Mouse (Mus musculus): ENCODE measurements around the gene Srpk2. TPM values are rescaled to one million over a fixed set of nuclear protein-coding genes. Genes with fewer than 3 reads are reported as not detected.
"Not testable (repeated sequence)": the region's sequence is repeated elsewhere in the genome, so short reads cannot be mapped to it uniquely, and the experiment has no call there.

Srpk2 gene
- polyA plus RNA-seq, 1 experiment from 2014 or later = 53.9 TPM

GRCm38 (mm10) chr5:23711671-23712129 lies 27.3 kb upstream of the Srpk2 start:
- ATAC-seq (replicated peaks; ENCODE audit: insufficient number of reproducible peaks, low FRiP score, low TSS enrichment, low read depth) = 0 out of 2 replicates have a peak, but pooled peaks have one; percentile 11
- H3K9ac ChIP-seq (replicated peaks; ENCODE audit: low read length) = peak overlapping the region; percentile 73
- H3K4me1 ChIP-seq (ENCODE audit: control insufficient read depth, insufficient read depth, low read length); H3K27ac ChIP-seq (replicated peaks; ENCODE audit: low read depth, low read length); DNase-seq (ENCODE audit: low spot score); H3K27me3 ChIP-seq (ENCODE audit: control insufficient read depth, insufficient read depth, low read length): not testable (repeated sequence)
- WGBS = 68% methylated on average over 6 of the region's 6 CpGs
- H3K4me2 ChIP-seq (ENCODE audit: low read depth, low read length) = peak overlapping the region; percentile 32
- H3K9me3 ChIP-seq (replicated peaks; ENCODE audit: control insufficient read depth, low read length) = peaks cover 14% of the 10 kb centered on the region
- peak overlapping the region; percentile 66 for H3K4me3 ChIP-seq (ENCODE audit: low read depth, low read length)
- H3K36me3 ChIP-seq (replicated peaks; ENCODE audit: control insufficient read depth, insufficient read depth, low read depth, low read length) = peaks cover 24% of the 10 kb centered on the region

- Histone ChIP-seq H3K4me3 (ENCODE audit: low read depth, low read length) (no peak overlapping the region), H3K27me3 (ENCODE audit: control insufficient read depth, insufficient read depth, low read length) (no peaks in the 10 kb centered on the region), H3K4me2 (ENCODE audit: low read depth, low read length) (no peak overlapping the region), H3K9ac (replicated peaks; ENCODE audit: low read length) (no peak overlapping the region), H3K4me1 (ENCODE audit: control insufficient read depth, insufficient read depth, low read length) (no peaks in the 10 kb centered on the region), H3K27ac (replicated peaks; ENCODE audit: low read depth, low read length) (no peak overlapping the region), H3K36me3 (replicated peaks; ENCODE audit: control insufficient read depth, insufficient read depth, low read depth, low read length) (peaks cover 24% of the 10 kb centered on the region), H3K9me3 (replicated peaks; ENCODE audit: control insufficient read depth, low read length) (peaks cover 14% of the 10 kb centered on the region)
- no peak for ATAC-seq (replicated peaks; ENCODE audit: insufficient number of reproducible peaks, low FRiP score, low TSS enrichment, low read depth)
- no peak for DNase-seq (ENCODE audit: low spot score)
- WGBS = 93% methylated on average over 4 of the region's 4 CpGs
These were observed 26.8 kb upstream of the Srpk2 start for GRCm38 (mm10) chr5:23711244-23711643.

GRCm38 (mm10) chr5:23709661-23710060 lies 25.2 kb upstream of the Srpk2 start:
- peaks cover 14% of the 10 kb centered on the region for H3K9me3 ChIP-seq (replicated peaks; ENCODE audit: control insufficient read depth, low read length)
- no peak overlapping the region for H3K4me2 ChIP-seq (ENCODE audit: low read depth, low read length)
- H3K4me1 ChIP-seq (ENCODE audit: control insufficient read depth, insufficient read depth, low read length) = no peaks in the 10 kb centered on the region
- H3K36me3 ChIP-seq (replicated peaks; ENCODE audit: control insufficient read depth, insufficient read depth, low read depth, low read length) = peaks cover 24% of the 10 kb centered on the region
- H3K27me3 ChIP-seq (ENCODE audit: control insufficient read depth, insufficient read depth, low read length) = no peaks in the 10 kb centered on the region
- no peak overlapping the region for H3K27ac ChIP-seq (replicated peaks; ENCODE audit: low read depth, low read length)
- ATAC-seq (replicated peaks; ENCODE audit: insufficient number of reproducible peaks, low FRiP score, low TSS enrichment, low read depth) (no peak), DNase-seq (ENCODE audit: low spot score) (no peak)
- WGBS = 96% methylated on average over 1 of the region's 1 CpGs
- no peak overlapping the region for H3K4me3 ChIP-seq (ENCODE audit: low read depth, low read length)
- H3K9ac ChIP-seq (replicated peaks; ENCODE audit: low read length) = no peak overlapping the region

GRCm38 (mm10) chr5:23706601-23707597 lies 22.5 kb upstream of the Srpk2 start:
- not testable (repeated sequence) for H3K27ac ChIP-seq (replicated peaks; ENCODE audit: low read depth, low read length); H3K4me3 ChIP-seq (ENCODE audit: low read depth, low read length); H3K27me3 ChIP-seq (ENCODE audit: control insufficient read depth, insufficient read depth, low read length); H3K4me2 ChIP-seq (ENCODE audit: low read depth, low read length); H3K9ac ChIP-seq (replicated peaks; ENCODE audit: low read length); DNase-seq (ENCODE audit: low spot score); ATAC-seq (replicated peaks; ENCODE audit: insufficient number of reproducible peaks, low FRiP score, low TSS enrichment, low read depth); H3K4me1 ChIP-seq (ENCODE audit: control insufficient read depth, insufficient read depth, low read length)
- Histone ChIP-seq H3K9me3 (replicated peaks; ENCODE audit: control insufficient read depth, low read length) (peaks cover 24% of the 10 kb centered on the region), H3K36me3 (replicated peaks; ENCODE audit: control insufficient read depth, insufficient read depth, low read depth, low read length) (peaks cover 44% of the 10 kb centered on the region)
- WGBS = 99% methylated on average over 31 of the region's 34 CpGs

- Histone ChIP-seq H3K36me3 (replicated peaks; ENCODE audit: control insufficient read depth, insufficient read depth, low read depth, low read length) (peaks cover 4% of the 10 kb centered on the region), H3K27ac (replicated peaks; ENCODE audit: low read depth, low read length) (no peak overlapping the region), H3K4me2 (ENCODE audit: low read depth, low read length) (no peak overlapping the region), H3K27me3 (ENCODE audit: control insufficient read depth, insufficient read depth, low read length) (no peaks in the 10 kb centered on the region), H3K4me1 (ENCODE audit: control insufficient read depth, insufficient read depth, low read length) (no peaks in the 10 kb centered on the region), H3K9me3 (replicated peaks; ENCODE audit: control insufficient read depth, low read length) (no peaks in the 10 kb centered on the region), H3K4me3 (ENCODE audit: low read depth, low read length) (no peak overlapping the region), H3K9ac (replicated peaks; ENCODE audit: low read length) (no peak overlapping the region)
- DNase-seq (ENCODE audit: low spot score) = no peak
- WGBS = 100% methylated on average over 1 of the region's 1 CpGs
- ATAC-seq (replicated peaks; ENCODE audit: insufficient number of reproducible peaks, low FRiP score, low TSS enrichment, low read depth) = no peak
These were observed 13.0 kb upstream of the Srpk2 start for GRCm38 (mm10) chr5:23697457-23697856.

- WGBS = 75% methylated on average over 4 of the region's 4 CpGs
- DNase-seq (ENCODE audit: low spot score) = no peak
- ATAC-seq (replicated peaks; ENCODE audit: insufficient number of reproducible peaks, low FRiP score, low TSS enrichment, low read depth) = no peak
- no peak overlapping the region for H3K4me2 ChIP-seq (ENCODE audit: low read depth, low read length)
- H3K4me3 ChIP-seq (ENCODE audit: low read depth, low read length) = no peak overlapping the region
- H3K4me1 ChIP-seq (ENCODE audit: control insufficient read depth, insufficient read depth, low read length) = no peaks in the 10 kb centered on the region
- H3K9me3 ChIP-seq (replicated peaks; ENCODE audit: control insufficient read depth, low read length) = no peaks in the 10 kb centered on the region
- no peak overlapping the region for H3K9ac ChIP-seq (replicated peaks; ENCODE audit: low read length)
- no peak overlapping the region for H3K27ac ChIP-seq (replicated peaks; ENCODE audit: low read depth, low read length)
- no peaks in the 10 kb centered on the region for H3K36me3 ChIP-seq (replicated peaks; ENCODE audit: control insufficient read depth, insufficient read depth, low read depth, low read length)
- no peaks in the 10 kb centered on the region for H3K27me3 ChIP-seq (ENCODE audit: control insufficient read depth, insufficient read depth, low read length)
These were observed 986 bp downstream of the Srpk2 start for GRCm38 (mm10) chr5:23683431-23683830.

GRCm38 (mm10) chr5:23679006-23679405 lies 5.4 kb downstream of the Srpk2 start:
- H3K4me2 ChIP-seq (ENCODE audit: low read depth, low read length) = no peak overlapping the region
- ATAC-seq (replicated peaks; ENCODE audit: insufficient number of reproducible peaks, low FRiP score, low TSS enrichment, low read depth) (no peak), DNase-seq (ENCODE audit: low spot score) (no peak)
- no peaks in the 10 kb centered on the region for H3K9me3 ChIP-seq (replicated peaks; ENCODE audit: control insufficient read depth, low read length)
- H3K4me3 ChIP-seq (ENCODE audit: low read depth, low read length) = no peak overlapping the region
- WGBS = 70% methylated on average over 3 of the region's 3 CpGs
- no peak overlapping the region for H3K27ac ChIP-seq (replicated peaks; ENCODE audit: low read depth, low read length)
- H3K4me1 ChIP-seq (ENCODE audit: control insufficient read depth, insufficient read depth, low read length) = no peaks in the 10 kb centered on the region
- no peak overlapping the region for H3K9ac ChIP-seq (replicated peaks; ENCODE audit: low read length)
- H3K27me3 ChIP-seq (ENCODE audit: control insufficient read depth, insufficient read depth, low read length) = no peaks in the 10 kb centered on the region
- no peaks in the 10 kb centered on the region for H3K36me3 ChIP-seq (replicated peaks; ENCODE audit: control insufficient read depth, insufficient read depth, low read depth, low read length)

GRCm38 (mm10) chr5:23677883-23678282 lies 6.5 kb downstream of the Srpk2 start:
- H3K9me3 ChIP-seq (replicated peaks; ENCODE audit: control insufficient read depth, low read length) = no peaks in the 10 kb centered on the region
- no peak overlapping the region for H3K4me3 ChIP-seq (ENCODE audit: low read depth, low read length)
- DNase-seq (ENCODE audit: low spot score) (no peak), ATAC-seq (replicated peaks; ENCODE audit: insufficient number of reproducible peaks, low FRiP score, low TSS enrichment, low read depth) (no peak)
- H3K27me3 ChIP-seq (ENCODE audit: control insufficient read depth, insufficient read depth, low read length) = no peaks in the 10 kb centered on the region
- no peak overlapping the region for H3K4me2 ChIP-seq (ENCODE audit: low read depth, low read length)
- no peak overlapping the region for H3K27ac ChIP-seq (replicated peaks; ENCODE audit: low read depth, low read length)
- H3K9ac ChIP-seq (replicated peaks; ENCODE audit: low read length) = no peak overlapping the region
- no peaks in the 10 kb centered on the region for H3K36me3 ChIP-seq (replicated peaks; ENCODE audit: control insufficient read depth, insufficient read depth, low read depth, low read length)
- H3K4me1 ChIP-seq (ENCODE audit: control insufficient read depth, insufficient read depth, low read length) = no peaks in the 10 kb centered on the region
- WGBS = 91% methylated on average over 5 of the region's 5 CpGs
